Mouse (Mus musculus) adrenal gland, adult 8-10 months (tissue): ENCODE measurements around the gene Trappc3. TPM values are rescaled to one million over a fixed set of nuclear protein-coding genes. Genes with fewer than 3 reads are reported as not detected.
A peak's percentile ranks its signal among the peaks of the same experiment; 100 is the strongest.

Experiments used
- DNase-seq: peaks from one replicate; pipeline ENCODE4 v3.0.0; 2022
- total RNA-seq, 4 experiments: library from RNA; stranded (reverse); gene quantifications; 2 replicates each; pipeline ENCODE4 v1.2.4; 2022

The Trappc3 gene
- total RNA-seq, 4 experiments from 2014 or later, result 94.1 to 101 (median 96.2) TPM

GRCm38 (mm10) chr4:126278961-126279360, 16.8 kb downstream of the Trappc3 start:
- DNase-seq, result no peak

GRCm38 (mm10) chr4:126281706-126282105, 19.6 kb downstream of the Trappc3 start:
- no peak for DNase-seq

DNA sequence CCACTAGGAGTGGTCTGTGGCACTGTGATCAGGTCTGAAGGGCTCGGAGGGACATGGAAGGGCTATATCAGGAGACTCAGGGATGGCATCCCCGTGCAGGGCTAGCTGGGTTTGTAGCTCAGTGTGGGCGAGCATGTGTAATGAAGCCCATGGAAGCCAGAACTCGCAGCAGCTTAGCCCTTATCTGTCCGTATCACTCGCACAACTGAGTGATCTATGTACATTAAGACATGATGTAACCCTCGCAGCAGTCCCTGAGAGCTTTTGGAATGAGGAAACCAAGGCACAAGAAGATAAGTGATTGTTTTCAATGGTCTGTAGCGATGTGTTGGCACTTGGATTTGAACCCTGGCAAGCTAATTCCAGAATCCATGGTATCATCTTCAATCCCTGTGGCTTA, 21.5 kb downstream of the Trappc3 start:
- DNase-seq, result no peak

- no peak for DNase-seq
Measured at GRCm38 (mm10) chr4:126286492-126286891, 24.4 kb downstream of the Trappc3 start, which contains the start of gene Col8a2. Col8a2 (plus strand) TSS chr4:126286793.

DNA sequence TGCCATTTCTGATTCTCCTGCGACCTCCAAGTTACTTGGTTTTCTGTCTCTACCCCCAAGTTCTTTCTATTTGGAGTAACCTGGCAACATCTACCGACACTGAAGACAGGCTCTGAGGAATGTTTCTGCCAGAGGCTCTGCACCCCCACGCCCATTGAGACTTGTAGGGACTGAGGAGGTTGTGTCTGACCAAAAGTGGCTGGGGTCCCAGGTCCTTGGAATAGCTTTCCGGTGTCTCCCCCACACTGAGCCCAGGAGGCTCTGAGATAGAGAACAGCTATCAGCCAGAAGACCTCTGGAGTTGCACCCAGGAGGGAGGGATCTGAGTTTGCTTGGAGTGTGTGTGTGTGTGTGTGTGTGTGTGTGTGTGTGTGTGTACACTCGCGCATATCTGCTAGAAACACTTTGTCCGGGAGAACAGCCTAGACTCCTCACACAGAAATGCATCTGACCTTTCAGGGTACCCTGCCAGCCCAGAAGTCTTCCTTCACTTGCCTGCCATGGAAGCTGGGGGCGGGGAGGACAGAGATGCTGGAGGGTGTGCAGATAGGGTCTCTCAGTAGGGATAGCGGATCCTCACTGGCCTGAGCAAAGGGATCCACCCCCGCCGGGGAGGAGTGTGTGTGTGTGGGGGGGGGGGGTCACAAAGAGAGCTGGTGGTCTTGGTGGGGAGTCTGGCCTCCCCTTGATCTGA, 25.3 kb downstream of the Trappc3 start:
- DNase-seq, result no peak

DNA sequence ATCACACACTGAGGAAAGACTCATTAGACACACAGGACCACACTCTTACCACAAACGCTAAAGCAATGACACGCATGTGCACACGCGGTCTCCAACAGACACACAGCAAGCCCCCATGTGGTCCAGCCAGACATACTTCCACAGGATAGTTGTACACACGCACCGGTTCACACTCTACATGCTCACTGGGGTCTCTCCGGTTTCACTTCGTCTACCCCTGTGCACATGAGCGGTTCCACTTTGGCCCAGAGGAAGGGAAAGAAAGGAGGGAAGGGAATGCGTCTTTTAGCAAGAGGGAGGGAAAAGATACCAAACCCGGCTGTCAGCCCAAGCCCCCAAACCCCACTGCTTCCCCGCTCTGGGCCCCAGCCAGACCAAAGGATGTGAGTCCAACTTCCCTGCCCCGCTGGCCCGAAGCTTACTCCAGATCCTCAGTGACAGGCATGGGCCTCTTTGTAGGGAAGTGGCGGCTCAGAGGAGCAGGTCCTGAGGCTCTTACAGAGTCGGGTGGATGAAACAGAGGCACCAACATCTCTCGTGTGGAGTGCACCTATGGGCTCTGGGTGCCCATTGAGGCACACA, 26.1 kb downstream of the Trappc3 start:
- no peak for DNase-seq

DNA sequence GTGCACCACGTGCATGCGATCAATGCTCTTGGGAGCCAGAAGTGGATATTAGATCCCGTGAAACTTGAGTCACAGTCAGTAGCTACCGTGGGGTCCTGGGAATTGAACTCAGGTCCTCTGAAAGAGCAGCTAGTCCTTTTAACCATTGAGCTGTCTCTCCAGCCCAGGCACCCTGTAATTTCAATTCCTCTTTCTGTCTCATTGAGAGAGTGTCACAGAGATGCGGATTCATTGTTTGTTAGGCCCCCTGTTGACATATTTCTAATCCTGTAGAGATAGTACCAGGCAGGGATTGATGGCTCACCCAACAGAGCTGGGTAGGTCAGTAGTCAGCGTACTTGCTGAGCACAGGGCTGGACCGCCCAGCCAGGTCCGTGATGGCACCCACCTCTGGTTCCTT, 28.2 kb downstream of the Trappc3 start:
- no peak for DNase-seq

DNA sequence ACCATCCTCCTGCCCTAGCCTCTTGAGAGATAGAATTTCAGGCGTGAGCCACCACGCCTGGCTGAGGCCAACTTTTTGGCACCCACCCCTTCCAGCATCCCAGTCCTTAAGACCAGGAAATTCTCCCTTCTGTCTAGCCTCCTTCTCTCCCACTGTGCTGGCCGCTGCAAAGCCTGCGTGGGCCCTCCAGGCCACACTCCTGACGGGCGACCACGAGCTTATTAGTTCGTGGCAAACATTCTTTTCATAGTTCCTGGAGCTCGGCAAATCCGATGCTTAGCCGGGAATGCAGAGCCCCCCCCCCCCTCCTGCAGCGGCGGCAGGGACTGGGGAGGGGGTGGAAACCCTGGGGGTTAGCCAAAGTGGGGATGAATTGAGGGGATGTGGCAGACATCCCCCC, 29.1 kb downstream of the Trappc3 start:
- DNase-seq, result no peak

- no peak for DNase-seq
Measured at GRCm38 (mm10) chr4:126295152-126295551, 33.0 kb downstream of the Trappc3 start.

DNA sequence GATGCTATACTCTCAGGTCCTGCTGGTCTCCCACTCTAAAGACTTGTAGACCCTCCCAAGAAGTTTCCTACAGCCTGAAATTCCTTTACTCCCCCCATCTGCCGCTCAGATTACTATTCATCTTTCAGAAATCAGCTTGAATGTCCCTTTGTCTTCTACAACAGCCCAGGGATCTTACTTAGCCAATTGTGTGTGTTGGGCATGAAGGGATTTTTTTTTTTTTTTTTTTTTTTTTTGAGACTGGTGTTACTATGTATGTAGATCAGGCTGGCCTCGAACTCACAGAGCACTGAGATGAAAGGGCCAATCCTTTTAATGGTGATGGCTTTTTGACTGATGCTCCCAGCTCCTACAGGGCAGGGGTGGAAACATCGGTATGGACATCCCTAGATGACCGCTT, 33.8 kb downstream of the Trappc3 start:
- no peak for DNase-seq

DNA sequence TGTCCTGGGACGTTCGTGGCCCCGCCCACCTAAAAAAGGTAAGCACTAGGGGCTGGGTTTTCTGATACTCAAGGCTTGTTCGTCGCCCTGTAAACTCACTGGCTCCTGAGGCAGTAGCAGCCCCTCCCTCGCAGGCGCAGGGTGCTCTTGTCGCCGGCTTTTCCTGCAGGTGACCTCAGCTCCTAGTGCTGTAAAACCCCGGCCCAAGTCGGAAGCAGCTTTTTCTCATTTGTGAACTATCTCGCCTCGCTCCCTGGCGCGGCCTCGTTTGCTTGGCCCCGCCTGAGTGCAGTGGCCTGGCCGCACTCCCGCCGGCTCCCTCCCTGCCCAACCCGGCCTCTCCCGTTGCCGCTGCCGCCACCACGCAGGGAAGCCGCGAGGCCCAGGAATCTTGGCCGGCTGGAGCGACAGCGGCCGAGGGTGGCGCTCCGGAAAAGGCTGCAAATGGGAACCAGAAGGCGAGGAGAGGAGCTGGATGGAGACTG, 34.5 kb downstream of the Trappc3 start:
- no peak for DNase-seq

- no peak for DNase-seq
Measured at GRCm38 (mm10) chr4:126300916-126301583, 38.9 kb downstream of the Trappc3 start.

GRCm38 (mm10) chr4:126301584-126302309, 39.6 kb downstream of the Trappc3 start:
- no peak for DNase-seq

DNA sequence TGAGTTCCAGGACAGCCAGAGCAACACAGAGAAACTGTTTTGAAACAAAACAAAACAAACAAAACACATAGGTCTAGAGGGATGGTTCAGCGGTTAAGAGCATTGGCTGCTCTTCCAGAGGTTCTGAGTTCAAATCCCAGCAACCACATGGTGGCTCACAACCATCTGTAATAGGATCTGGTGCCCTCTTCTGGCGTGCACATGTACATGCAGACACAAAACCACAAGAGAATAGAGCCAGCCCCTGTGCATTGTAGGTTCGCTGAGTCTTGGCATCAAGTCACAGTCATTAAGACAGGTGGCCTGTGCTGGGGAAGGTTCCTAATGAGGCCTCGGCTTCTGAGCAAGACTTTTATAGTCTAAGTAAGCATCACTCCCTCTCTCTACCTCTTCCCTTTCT, 41.8 kb downstream of the Trappc3 start:
- DNase-seq, result no peak

DNA sequence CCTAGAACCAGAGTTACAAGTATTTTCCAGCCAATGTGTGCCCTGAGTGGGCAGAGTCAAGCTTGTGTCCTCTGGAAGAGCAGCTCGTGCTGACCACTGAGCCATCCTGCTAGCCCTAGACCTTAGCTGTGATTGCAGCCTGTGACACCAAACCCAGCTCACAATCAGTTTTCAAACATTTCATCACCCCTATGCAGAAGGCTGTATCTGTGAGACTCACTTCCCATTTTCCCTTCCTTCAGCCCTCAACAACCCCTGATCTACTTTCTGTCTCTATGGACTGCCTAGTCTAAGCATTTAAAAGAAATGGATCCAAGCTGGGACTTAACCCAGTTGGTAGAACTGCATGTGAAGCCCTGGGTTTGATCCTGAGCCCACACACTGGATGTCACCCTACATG, 43.3 kb downstream of the Trappc3 start:
- no peak for DNase-seq

GRCm38 (mm10) chr4:126306058-126306457, 43.9 kb downstream of the Trappc3 start:
- DNase-seq, result no peak

DNA sequence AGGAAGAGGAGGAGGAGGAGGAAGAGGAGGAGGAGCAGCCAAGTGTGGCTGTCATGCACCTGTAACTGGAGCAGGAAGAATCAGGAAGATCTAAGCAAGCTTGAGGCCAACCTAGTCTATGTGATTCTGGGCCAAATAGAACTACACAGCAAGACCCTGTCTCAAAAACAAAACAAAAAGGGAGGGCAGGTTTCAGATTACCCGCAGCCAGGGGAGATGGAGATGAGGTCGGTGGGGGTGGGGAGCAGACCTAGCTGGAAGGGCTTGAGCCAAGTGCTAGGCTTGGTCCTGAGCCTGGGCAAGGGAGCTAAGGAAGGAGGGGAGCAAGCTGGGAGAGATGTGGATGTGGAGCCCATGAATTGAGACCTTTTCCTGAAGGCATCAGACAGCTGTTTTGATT, 44.7 kb downstream of the Trappc3 start:
- DNase-seq, result no peak

- DNase-seq, result no peak
Measured at GRCm38 (mm10) chr4:126309211-126309921, 47.2 kb downstream of the Trappc3 start.

GRCm38 (mm10) chr4:126309922-126310309, 47.8 kb downstream of the Trappc3 start:
- DNase-seq, result peak; percentile 65

- DNase-seq, result no peak
Measured at GRCm38 (mm10) chr4:126310344-126310743, 48.2 kb downstream of the Trappc3 start.

DNA sequence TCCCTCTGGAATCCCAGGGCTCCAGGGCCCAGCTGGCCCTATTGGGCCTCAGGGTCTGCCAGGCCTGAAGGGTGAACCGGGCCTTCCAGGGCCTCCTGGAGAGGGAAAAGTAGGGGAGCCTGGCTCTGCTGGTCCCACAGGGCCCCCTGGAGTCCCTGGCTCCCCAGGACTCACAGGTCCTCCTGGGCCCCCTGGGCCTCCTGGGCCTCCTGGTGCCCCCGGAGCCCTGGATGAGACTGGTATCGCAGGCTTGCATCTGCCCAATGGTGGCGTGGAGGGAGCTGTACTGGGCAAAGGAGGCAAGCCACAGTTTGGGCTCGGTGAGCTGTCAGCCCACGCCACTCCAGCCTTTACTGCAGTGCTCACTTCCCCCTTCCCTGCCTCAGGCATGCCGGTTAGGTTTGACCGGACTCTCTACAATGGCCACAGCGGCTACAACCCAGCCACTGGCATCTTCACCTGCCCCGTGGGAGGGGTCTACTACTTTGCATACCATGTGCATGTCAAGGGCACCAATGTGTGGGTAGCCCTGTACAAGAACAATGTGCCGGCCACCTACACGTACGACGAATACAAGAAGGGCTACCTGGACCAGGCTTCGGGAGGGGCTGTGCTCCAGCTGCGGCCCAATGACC, 49.6 kb downstream of the Trappc3 start:
- DNase-seq, result no peak

- no peak for DNase-seq
Measured at GRCm38 (mm10) chr4:126313202-126313601, 51.1 kb downstream of the Trappc3 start.
